Mouse (Mus musculus) forebrain, embryonic 11.5 days (tissue): ENCODE results near the gene Atg101. TPM values are rescaled to one million over a fixed set of nuclear protein-coding genes. Genes with fewer than 3 reads are reported as not detected.

Experiments
- ATAC-seq: fragments of 200-750 bp; cut with Nextera tagmentation; replicated peaks from 2 replicates; pipeline ENCODE4 v1.8.0; 2017; ENCODE audit warnings: moderate TSS enrichment; ENCODE audit not compliant: low FRiP score
- DNase-seq: peaks from one replicate; pipeline ENCODE4 v3.0.0-alpha.2; 2017; ENCODE audit warnings: low spot score
- H3K27ac ChIP-seq: fragments of 300-500 bp; sonication (generic); 2 replicates; pipeline ENCODE4 v1.5.1; 2014; ENCODE audit warnings: low read depth, low read length
- H3K27me3 ChIP-seq: fragments of 300-500 bp; sonication (generic); 2 replicates; pipeline ENCODE4 v1.6.1; 2014; ENCODE audit warnings: mild to moderate bottlenecking, low read length, mixed read lengths; ENCODE audit not compliant: control insufficient read depth, insufficient read depth
- H3K36me3 ChIP-seq: fragments of 300-500 bp; sonication (generic); 2 replicates; pipeline ENCODE4 v1.6.1; 2014; ENCODE audit warnings: mild to moderate bottlenecking, low read length, moderate library complexity, mixed read lengths; ENCODE audit not compliant: control insufficient read depth, insufficient read depth
- H3K4me1 ChIP-seq: fragments of 300-500 bp; sonication (generic); replicated peaks from 2 replicates; pipeline ENCODE4 v1.6.1; 2014; ENCODE audit warnings: low read length, mixed read lengths; ENCODE audit not compliant: control insufficient read depth, insufficient read depth
- H3K4me2 ChIP-seq: fragments of 300-500 bp; sonication (generic); 2 replicates; pipeline ENCODE4 v1.6.1; 2014; ENCODE audit warnings: low read depth, mild to moderate bottlenecking, low read length, moderate library complexity, mixed read lengths; ENCODE audit not compliant: severe bottlenecking
- H3K4me3 ChIP-seq: fragments of 300-500 bp; sonication (generic); 2 replicates; pipeline ENCODE4 v1.5.1; 2014; ENCODE audit warnings: low read depth, low read length
- H3K9ac ChIP-seq: fragments of 300-500 bp; sonication (generic); 2 replicates; pipeline ENCODE4 v1.6.1; 2014; ENCODE audit warnings: low read length
- H3K9me3 ChIP-seq: fragments of 300-500 bp; sonication (generic); 2 replicates; pipeline ENCODE4 v1.6.1; 2016; ENCODE audit warnings: low read length, mixed read lengths; ENCODE audit not compliant: control insufficient read depth
- WGBS: fragments of 180-500 bp; shearing (Covaris S2); extraction: QIAGEN DNeasy Blood & Tissue Kit; methylation state at CpG from one replicate; pipeline ENCODE4 v1.1.7; 2014; 5-methylcytosine and 5-hydroxymethylcytosine counted together
- polyA plus RNA-seq: library from polyadenylated mRNA; unstranded; fragments of >200 nt; fragmentation: Nextera tagmentation; extraction: Ambion mirVana; gene quantifications from 2 replicates; pipeline ENCODE4 v1.2.1, GENCODE M21; 2014

Atg101 gene
- polyA plus RNA-seq, 1 experiment from 2014 or later: 62.1 TPM

DNA sequence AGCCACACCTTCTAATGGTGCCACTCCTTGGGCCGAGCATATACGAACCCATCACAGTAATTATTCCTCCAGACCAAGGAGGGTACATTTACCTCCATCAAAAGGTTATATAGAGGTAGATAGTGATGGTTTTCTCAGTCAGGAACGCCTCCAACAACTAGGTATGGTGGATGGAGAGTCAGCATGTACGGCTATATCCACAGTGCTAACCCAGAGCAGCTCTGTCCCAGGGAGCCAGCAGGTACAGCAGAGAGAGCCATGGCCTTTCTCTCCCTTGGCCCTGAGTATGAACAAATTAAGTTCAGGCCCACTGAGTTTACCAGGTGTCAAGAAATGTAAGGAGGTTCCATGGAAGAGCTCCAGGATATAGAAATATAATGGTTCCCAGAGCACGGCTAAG is 32.1 kb upstream of the Atg101 start:
- WGBS: 92% methylated on average over 5 of the region's 5 CpGs
- Histone ChIP-seq H3K4me1 (peaks cover 4% of the 10 kb centered on the region; the same call in 1 of the 2 replicates), H3K4me2 (no peak overlapping the region), H3K9me3 (no peaks in the 10 kb centered on the region), H3K36me3 (no peaks in the 10 kb centered on the region), H3K4me3 (no peak overlapping the region), H3K9ac (no peak overlapping the region), H3K27me3 (no peaks in the 10 kb centered on the region), H3K27ac (no peak overlapping the region)
- DNase-seq (no peak), ATAC-seq (no peak)

GRCm38 (mm10) chr15:101252614-101253013 is 31.5 kb upstream of the Atg101 start:
- no peak overlapping the region for H3K4me2 ChIP-seq
- peaks cover 3% of the 10 kb centered on the region; the same call in 1 of the 2 replicates for H3K4me1 ChIP-seq
- H3K27ac ChIP-seq: no peak overlapping the region
- H3K4me3 ChIP-seq: no peak overlapping the region
- no peaks in the 10 kb centered on the region for H3K27me3 ChIP-seq
- ATAC-seq: no peak
- no peak overlapping the region for H3K9ac ChIP-seq
- DNase-seq: no peak
- H3K9me3 ChIP-seq: no peaks in the 10 kb centered on the region
- WGBS: 83% methylated on average over 6 of the region's 6 CpGs
- no peaks in the 10 kb centered on the region for H3K36me3 ChIP-seq

- Histone ChIP-seq H3K27me3 (no peaks in the 10 kb centered on the region), H3K27ac (no peak overlapping the region), H3K9me3 (no peaks in the 10 kb centered on the region), H3K4me2 (peak overlapping the region; percentile 98), H3K4me3 (peak overlapping the region; percentile 62), H3K4me1 (peaks cover 3% of the 10 kb centered on the region; the same call in 1 of the 2 replicates), H3K36me3 (no peaks in the 10 kb centered on the region), H3K9ac (peak overlapping the region; percentile 74)
- DNase-seq: no peak
- WGBS: 36% methylated on average over 3 of the region's 3 CpGs
- peak; percentile 39; the same call in 1 of the 2 replicates for ATAC-seq
Measured at GRCm38 (mm10) chr15:101253563-101253885, 30.5 kb upstream of the Atg101 start.

- Histone ChIP-seq H3K27ac (no peak within 1 kb of the TSS), H3K27me3 (no peaks in the 10 kb centered on the region), H3K4me3 (peak within 1 kb of the TSS; percentile 62), H3K4me1 (peaks cover 3% of the 10 kb centered on the region; the same call in 1 of the 2 replicates), H3K36me3 (no peaks in the 10 kb centered on the region), H3K4me2 (peak within 1 kb of the TSS; percentile 98), H3K9me3 (no peaks in the 10 kb centered on the region), H3K9ac (peak within 1 kb of the TSS; percentile 74)
- ATAC-seq: peak; percentile 71
- 2% methylated on average over 82 of the region's 82 CpGs for whole genome bisulfite sequencing
- peak; percentile 80 for DNase-seq
Measured at GRCm38 (mm10) chr15:101253886-101254795, 29.9 kb upstream of the Atg101 start, which contains the start of gene Nr4a1. TSS of gene Nr4a1 (plus strand) at chr15:101254269.

GRCm38 (mm10) chr15:101255842-101256462 is 28.1 kb upstream of the Atg101 start:
- H3K36me3 ChIP-seq: no peaks in the 10 kb centered on the region
- DNase-seq (no peak), ATAC-seq (no peak)
- peaks cover 3% of the 10 kb centered on the region; the same call in 1 of the 2 replicates for H3K4me1 ChIP-seq
- no peak overlapping the region for H3K27ac ChIP-seq
- 92% methylated on average over 7 of the region's 7 CpGs for WGBS
- no peaks in the 10 kb centered on the region for H3K9me3 ChIP-seq
- H3K4me2 ChIP-seq: no peak overlapping the region
- no peaks in the 10 kb centered on the region for H3K27me3 ChIP-seq
- no peak overlapping the region for H3K9ac ChIP-seq
- no peak overlapping the region for H3K4me3 ChIP-seq

- ATAC-seq (no peak), DNase-seq (no peak)
- Histone ChIP-seq H3K4me3 (no peak overlapping the region), H3K27me3 (no peaks in the 10 kb centered on the region), H3K27ac (no peak overlapping the region), H3K4me2 (no peak overlapping the region), H3K4me1 (peaks cover 3% of the 10 kb centered on the region; the same call in 1 of the 2 replicates), H3K36me3 (no peaks in the 10 kb centered on the region), H3K9ac (no peak overlapping the region), H3K9me3 (no peaks in the 10 kb centered on the region)
- WGBS: 81% methylated on average over 14 of the region's 14 CpGs
Measured at GRCm38 (mm10) chr15:101256463-101257206, 27.4 kb upstream of the Atg101 start.

DNA sequence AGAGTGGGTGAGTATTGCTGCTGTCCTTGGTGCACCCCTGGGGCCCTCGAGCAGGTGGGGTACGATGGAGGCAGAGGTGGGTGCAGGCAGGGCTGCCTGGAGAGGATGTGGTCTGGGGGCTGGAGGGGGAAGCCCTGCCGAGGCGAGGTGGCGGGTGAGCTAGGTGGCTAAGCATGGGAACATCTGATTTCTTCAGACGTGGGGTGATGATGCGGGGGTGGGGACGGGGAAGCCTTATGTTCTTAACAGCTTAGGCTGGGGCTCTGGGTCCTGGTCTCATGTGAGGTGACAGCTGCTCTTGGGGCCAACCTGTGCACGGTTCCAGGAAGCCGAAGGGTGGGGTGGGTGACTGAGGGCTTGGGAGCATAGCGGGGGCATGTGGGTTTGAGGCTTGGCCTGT is 25.7 kb upstream of the Atg101 start:
- no peak for ATAC-seq
- Histone ChIP-seq H3K27ac (no peak overlapping the region), H3K4me3 (no peak overlapping the region), H3K4me2 (no peak overlapping the region), H3K36me3 (no peaks in the 10 kb centered on the region), H3K4me1 (peaks cover 3% of the 10 kb centered on the region; the same call in 1 of the 2 replicates), H3K9me3 (no peaks in the 10 kb centered on the region), H3K9ac (no peak overlapping the region), H3K27me3 (no peaks in the 10 kb centered on the region)
- no peak for DNase-seq
- WGBS: 84% methylated on average over 11 of the region's 11 CpGs

GRCm38 (mm10) chr15:101259922-101260321 is 24.1 kb upstream of the Atg101 start:
- no peaks in the 10 kb centered on the region for H3K4me1 ChIP-seq
- H3K27me3 ChIP-seq: no peaks in the 10 kb centered on the region

More at GRCm38 (mm10) chr15:101259922-101260321, 24.1 kb upstream of the Atg101 start:
- DNase-seq (no peak), ATAC-seq (no peak)
- no peak overlapping the region for H3K4me3 ChIP-seq
- no peak overlapping the region for H3K27ac ChIP-seq
- no peaks in the 10 kb centered on the region for H3K9me3 ChIP-seq
- no peak overlapping the region for H3K4me2 ChIP-seq
- H3K9ac ChIP-seq: no peak overlapping the region
- no peaks in the 10 kb centered on the region for H3K36me3 ChIP-seq
- WGBS: 84% methylated on average over 3 of the region's 3 CpGs
